Mouse (Mus musculus): ENCODE measurements at regions not wholly inside any gene's neighbourhood (a gene's known extent, or its start where the extent isn't known, plus 50 kb on each side); places are given as distances from the start of the nearest gene placed in this dataset.

DNA sequence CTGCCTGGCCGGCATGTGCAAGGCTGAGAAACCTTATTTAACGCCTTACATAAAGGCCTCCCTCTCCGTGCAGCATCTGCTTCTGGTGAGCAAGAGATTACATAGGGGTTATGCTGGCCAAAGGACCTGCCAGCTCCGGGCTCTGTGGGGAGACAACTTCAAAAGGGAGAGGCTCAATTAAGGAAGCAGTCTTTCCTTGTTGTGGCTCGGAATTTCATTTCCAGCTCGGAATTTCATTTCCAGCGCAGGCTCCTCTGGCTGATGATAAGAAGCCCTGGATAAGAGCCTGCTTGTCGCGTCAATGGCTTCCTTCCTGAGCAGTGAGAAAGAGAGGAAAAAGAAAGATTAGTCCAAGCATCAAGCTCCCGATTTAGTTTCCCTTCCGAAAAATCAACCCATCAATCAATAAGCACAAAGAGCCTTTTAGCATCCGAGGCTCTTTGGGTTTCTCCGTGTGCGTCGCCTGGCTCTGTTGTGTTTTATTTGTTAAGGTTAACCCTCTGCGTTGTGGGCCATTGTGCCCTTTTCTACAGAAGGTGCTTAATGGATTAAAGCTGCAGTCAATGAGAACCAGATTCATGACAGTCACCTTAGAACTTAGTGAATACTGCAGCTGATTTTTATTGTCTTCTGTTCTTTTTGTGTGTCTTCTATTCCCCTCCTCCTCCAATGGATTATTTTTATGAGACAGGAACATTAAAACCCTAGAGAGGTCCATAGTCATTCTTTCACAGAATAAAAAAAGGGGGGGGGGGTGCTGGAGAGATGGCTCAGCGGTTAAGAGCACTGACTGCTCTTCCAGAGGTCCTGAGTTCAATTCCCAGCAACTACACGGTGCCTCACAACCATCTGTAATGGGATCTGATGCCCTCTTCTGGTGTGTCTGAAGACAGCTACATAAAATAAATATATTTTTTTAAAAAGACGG is 218.3 kb downstream of the Myo1b start:
- DNase-seq, result no peak

DNA sequence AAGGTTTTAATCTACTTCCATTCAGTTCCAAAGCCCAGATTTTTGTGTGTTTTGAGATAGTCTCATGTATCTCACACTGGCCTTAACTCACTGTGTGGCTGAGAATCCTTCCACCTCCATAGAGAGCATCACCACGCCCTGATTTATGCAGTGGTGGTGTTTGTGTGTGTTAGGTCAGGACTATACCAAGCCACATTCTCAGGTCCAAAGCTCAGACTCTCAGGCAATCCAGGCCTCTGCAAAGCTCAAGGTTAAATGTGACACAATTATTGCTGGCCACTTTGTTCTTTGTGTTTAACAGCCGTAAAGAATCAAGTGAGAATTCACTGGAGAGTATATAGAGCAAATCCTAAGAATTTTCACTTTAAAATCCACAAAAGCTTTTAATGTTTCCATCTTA is 218.2 kb upstream of the Nabp1 start:
- no peak for DNase-seq

DNA sequence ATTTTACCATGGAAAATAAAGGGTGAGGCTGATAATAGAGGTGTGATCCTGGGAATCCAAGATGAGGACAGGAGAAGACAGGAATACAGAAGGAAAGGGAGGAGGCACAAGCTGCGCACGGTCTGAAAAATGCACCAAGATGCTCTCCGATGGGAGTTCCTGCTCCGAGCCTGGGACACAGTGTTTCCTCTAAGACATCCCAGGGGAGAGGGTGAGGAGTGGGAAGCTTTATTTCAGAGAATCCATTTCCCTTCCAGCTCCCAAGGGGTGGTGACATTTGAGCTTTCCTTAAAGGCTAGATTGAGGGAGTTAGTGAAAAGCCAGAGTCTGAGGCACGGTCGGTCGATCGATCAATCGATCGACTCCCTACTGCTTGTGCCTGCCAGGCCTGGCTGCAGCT is 212.7 kb upstream of the Nabp1 start:
- DNase-seq, result no peak

DNA sequence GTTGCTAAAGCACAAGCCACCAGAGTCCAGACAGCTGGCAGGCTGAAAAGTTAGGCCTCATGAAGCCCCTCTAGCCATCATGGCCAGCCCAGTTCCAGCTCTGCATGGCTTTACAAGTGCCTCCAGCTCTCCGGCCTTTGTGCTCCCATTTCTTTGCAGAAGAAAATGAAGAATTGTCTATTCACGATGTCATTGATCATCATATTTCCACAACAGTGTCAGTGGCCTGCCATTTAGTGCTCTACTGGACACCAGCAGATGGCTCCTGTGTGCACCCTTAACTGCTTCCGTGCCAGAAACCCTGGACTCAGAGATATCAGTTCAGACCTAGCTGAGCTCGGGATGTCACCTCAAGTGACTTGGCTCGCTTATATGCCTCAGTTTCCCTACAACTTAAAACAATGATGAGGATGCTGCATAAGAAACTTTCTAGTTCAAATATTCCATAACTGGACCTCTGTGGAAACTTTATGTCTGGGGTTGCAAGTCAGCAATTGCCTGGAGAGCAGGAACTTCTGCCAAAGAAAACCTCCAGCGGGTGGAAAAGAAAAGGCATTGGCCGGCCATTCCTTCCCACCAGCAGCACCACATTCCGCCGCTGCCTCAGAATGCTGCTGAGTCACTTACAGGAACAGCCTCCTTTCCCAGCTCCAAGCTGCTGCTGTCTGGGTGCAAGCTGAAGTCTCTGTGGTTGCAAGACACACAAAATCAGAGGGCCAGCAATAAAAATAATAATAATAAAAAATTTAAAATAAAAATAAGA is 211.4 kb upstream of the Nabp1 start:
- DNase-seq, result no peak

DNA sequence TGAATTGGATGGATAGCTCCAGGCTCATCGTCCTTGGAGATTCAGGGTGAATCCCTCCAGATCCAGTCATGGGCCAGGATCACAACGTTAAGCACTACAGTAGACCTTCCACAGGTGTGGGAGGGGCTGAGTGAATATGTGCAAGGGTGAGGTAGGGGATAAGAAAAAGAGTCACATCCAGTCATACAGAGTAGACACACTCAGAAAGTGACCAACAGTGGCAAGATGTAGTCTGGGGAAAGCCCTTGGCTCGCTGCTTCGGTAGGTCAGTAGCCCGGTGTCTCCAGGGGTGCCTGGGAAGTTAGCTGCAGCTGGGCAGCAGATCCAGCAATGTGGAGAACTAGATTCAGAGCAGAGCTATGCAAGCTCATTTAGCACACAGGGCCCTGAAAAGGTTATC is 210.7 kb upstream of the Nabp1 start:
- no peak for DNase-seq

DNA sequence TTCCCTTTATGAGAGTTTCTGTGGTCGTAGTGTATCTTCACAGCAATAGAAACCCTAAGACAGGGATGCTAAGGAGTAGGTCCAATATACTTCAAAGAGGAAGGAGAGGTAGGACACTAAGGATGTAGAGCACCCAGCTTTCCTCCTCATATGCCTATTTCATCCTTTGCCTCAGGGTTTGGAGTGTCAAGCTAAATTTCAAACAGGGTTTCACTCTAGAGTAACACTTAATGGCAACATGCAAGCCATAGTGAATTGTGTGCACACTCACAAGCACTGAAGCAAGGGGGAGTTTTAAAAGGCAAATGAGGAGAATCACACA is 210.0 kb upstream of the Nabp1 start:
- DNase-seq, result no peak

DNA sequence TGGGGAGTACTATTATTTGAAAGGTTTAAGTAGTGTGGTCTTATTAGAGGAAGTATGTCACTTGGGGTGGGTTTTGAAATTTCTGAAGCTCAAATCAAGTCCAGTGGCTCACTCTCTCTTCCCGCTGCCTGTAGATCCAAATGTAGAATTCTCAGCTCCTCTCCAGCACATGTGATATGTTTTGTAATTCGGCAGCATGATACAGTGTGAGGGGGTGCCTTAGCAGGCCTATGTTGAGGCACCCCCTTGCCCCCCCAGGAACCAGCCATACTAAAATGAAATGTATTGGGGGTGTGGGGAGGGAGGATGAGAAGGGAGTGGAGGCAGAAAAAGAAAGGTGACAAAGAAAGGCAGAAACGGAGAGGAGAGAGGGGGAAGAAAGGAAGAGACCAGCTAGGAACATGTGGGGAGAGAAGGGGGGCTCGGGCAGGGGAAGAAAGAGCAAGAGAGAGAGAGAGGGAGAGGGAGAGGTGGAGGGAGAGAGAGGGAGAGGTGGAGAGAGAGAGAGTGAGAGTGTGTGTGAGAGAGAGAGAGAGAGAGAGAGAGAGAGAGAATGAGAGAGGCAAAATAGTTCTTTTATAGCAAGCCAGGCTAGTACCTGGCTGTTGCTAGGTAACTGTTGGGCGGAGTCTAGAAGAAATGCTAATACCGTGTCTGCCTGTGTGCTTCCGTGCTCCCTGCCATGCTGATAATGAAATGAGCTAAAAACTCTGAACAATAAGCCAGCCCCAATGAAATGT is 209.4 kb upstream of the Nabp1 start:
- DNase-seq, result no peak

DNA sequence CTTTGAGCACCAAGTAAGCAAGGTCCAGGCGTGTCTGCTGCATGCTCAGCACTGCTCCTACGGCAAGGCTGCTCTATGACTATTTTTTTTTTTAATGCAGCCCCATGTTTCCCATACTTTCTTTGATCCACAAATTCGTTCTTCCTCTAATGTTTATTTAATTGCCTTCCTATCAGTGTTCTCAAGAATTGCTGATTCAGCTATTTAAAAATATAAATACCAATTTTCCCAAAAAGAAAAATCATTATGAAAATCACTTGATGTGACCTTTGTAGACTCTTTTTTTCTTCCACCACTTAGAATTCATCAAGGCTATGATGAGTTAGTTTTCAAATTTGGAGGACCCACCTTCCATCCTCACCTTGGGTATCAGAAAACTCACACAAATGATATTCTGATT is 208.5 kb upstream of the Nabp1 start:
- DNase-seq, result no peak

DNA sequence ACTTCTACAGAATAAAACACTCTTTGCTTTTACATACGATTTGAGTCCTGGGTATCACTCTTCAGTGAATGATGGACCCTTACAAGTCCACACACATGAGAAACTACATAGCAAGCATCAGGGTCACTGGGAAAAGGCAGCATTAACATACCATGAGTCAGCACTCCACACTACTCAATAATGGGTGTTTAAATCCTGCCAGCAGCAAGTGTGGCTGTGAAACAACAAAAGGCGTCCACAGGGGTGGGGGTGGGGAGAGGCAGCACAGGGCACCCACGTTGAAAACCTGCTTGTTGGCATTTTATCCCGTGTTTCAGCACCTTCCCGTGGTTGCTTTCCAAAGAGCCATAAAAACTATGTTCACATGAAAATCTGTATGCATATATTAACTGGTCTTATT is 204.0 kb upstream of the Nabp1 start:
- no peak for DNase-seq

DNA sequence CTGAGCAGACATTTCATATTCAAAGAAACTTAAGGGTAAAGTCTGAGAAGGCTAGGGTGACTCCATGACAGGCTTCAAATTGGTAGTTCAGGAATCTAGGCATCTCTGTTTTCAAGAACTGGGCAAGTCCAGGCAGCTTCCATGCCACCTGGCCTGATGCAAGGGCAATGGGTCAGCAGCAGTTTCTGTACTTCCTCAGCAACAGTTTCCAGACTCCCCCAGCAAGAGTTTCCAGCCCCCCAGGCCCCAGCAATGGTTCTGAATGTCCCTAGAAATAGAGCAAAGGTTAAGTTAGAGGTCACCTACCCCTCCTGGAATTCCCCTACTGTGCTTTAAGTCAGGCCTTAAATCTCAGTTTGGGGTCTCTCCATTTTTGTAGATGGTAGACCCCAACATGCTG is 203.6 kb upstream of the Nabp1 start:
- DNase-seq, result no peak

DNA sequence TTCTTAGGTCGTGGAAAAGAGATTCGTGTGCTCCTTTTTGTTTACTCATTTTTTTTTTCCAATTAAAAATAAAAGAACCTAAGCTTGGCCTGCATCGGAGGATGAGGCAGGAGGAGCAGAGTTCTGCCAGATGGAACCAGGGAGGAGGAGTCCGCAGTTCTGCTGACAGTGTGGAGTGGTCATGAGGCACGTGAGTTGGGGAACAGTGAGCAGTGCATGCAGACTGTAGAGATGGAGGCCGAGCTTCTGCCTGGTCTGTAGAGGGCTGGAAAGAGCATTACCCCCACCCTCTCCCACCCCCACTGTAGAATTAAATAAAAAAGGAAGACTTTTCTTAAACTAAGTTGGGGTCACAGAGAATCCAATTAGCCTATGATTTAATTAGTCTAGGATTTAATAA is 202.5 kb upstream of the Nabp1 start:
- DNase-seq, result no peak

DNA sequence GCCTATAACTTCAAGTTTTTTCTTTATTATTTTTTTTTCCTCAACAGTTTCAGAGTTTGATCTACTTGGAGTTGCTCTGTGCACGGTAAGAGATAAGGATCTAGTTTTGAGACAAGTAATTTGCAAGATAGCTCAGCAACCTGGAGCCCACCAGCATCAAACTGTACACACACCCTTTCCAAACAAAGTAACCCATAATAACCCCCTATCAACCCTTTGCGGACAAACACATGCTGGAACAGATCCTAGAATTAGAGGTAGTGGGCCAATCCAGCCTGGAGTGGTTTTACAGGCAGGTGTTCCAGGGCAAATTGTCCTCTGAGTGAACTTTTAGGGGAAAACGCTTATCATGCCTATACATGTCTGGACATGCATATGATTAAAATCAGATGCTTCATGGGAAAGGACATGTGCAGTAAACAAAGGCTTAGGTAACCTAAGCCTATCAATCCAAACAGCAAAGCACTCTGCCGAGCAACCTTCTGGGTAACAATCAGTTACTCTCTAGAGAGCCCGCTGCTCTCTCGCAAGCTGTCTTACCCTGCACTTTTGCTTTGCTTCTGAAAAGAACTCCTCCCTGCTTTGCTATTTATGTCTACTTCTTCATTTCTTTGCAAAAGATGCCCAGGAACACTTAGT is 200.2 kb upstream of the Nabp1 start:
- no peak for DNase-seq

DNA sequence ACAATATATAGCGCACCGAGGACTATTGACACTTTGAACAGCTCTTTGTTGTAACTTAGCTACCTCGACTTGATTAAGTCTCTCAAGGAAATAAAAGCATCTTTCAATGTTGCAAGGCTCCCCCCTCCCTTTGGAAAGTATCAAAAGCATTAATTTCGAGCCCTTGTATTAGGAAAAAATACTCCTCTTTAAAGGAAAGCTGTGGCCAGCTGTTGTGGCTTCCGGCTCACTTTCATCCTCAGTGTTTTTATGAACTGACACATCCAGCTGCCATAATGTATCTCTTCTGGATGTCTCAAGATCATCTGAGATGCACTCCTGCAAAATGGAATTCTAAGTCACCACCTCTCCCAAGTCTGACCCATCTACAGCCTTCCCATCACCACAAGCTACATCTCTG is 199.6 kb upstream of the Nabp1 start:
- DNase-seq, result no peak

DNA sequence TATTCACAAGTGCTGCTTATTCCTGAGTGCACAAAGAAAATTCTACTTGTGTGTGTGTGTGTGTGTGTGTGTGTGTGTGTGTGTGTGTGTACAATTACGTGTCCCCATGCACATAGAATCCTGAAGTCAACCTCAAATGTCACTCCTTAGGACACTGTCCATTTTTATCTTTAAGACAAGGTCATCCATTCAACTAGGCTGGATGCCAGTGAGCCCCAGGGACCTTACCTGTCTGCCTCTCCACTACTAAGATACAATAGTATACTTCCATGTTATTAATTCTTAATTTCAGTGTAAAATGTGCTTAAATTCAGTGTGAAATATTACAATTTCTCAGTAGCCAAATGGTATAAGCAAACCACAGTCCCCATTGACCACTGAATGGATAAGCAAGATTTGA is 193.5 kb upstream of the Nabp1 start:
- no peak for DNase-seq

DNA sequence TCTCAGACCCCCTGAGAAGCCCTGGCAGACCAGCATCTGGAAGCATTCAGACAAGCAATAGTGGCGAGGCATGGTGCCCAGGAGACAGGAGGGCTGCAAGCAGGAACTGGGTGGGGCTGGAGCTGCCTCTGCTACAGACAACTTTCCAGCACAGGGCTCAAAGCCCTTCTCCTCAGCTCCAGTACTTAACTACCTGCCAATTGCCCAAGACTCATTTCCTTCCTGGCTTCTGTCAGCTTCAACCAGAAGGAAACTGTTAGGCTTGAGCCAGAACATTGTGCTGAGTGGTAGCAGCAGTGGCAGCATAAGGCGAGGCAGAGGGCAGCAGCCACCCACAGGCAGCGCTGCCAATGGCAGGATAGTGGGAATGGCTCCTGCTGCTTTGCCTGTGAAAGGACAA is 193.1 kb upstream of the Nabp1 start:
- DNase-seq, result no peak

DNA sequence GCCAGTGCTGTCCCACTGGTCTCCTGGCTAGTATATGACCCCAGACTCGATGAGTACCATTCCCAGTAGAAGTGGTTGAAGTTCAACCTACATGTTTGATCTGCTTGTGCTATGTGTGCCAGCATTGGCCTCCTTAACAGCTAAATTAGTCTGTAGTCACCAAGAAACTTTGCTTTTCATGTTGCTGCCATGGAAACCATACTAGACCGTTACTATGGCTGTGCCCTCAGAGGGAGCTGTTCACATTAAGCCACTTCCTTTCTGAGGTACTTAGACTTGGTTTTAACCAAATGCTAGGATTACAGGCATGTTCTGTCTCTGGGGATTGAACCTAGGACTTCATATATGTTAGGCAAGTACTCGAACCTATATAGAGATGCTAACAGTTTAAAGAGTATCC is 191.8 kb upstream of the Nabp1 start:
- DNase-seq, result peak; percentile 10

DNA sequence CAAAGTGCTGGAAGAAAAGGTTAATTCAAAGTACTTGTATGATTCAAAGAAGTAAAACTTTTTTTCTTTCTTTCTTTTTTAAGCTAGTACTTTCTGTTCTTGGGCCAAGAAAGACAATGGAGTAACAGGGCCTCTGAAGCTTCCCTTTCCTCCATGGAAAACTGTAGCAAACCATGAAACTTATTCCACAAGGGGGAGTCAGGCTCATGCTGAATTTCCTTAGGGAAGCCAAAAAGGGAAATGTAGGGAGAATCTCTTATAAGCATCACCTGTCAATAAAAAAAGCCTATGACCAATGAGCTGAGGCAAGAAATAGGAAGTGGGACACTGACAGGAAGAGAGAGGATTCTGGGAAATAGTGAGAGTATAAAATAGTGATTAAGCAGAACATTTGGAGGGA is 190.7 kb upstream of the Nabp1 start:
- DNase-seq, result no peak

DNA sequence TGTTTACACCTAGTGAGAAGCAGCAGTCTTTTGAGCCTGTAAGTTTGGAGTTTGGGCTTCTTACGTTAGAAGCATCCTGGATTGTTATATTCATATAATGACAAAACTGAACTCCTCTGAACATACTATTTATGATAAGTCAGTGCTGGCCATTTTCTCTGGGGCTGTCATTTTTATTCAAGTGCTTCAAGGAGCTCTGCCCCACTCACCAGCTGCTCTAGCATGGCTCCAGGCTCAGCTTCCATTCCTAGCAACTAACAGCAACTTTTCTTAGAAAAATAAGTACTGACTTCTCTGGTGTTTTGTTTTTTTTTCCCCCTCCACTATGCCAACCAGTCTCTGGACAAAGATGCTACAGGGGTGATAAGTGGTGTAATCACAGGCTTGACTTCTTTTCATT is 182.3 kb upstream of the Nabp1 start:
- DNase-seq, result no peak

DNA sequence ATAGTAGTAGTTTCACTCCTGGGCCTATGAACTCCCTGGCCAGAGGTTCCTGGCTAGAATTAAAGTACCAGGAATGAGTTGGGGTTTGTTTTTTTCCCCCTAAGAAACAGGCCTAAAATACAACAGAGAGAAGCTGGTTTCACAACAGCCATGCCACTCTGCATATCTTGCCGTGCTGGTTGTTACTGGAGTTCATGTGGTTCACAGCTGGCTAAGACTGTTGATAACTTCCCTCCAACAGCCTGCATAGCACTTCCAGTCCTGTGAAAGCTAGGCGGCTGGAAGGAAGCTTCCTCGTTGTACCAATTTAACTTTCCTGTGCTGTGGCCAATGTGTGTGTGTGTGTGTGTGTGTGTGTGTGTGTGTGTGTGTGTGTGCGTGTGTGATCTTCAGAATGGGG is 179.0 kb upstream of the Nabp1 start:
- no peak for DNase-seq

DNA sequence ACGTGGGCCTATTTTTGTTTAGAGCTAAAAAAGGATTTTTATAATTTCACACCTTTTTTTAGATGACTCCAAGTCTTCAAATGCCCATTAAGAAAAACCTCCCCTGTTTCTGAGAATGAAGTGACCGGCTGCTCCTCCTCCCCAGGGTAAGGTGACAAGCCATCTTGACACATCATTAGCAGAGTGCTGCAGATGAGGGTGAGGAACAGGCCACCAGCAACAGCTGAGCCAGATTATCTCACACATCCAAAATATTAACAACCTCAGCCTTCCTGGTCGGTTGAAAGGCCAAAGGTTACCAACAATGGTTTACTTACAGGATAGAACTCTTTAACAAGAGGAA is 172.4 kb upstream of the Nabp1 start:
- DNase-seq, result no peak

DNA sequence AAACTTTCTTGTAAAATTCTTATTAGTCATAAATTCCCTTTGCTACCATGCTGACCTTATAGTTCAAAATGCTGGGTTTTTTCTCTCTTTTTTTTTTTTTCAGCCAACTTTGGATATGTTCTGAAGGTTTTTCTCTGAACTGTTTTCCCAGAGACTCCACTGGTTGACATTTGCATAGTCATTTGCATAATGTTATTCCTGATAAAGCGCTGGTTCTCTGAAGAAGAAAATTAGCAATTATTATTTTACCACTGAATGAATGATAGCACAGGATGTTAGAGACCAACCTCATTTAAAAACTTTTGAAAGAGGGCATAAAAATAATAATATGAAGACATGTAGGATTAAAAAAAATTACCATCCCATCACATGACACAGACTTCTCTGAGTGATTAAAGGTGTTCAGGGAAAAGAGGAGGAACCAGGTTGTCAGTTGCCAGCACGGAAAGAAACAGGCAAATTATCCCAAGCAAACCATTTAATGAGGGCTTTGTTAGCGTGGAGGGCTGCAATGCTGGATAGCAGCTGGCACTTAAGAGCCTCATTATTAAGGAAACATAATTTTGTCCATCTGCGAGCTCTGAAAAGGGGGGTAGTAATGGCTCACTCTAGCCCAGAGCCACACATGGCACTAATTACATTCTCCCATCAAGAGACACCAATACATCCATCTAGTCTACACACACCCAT is 171.9 kb upstream of the Nabp1 start:
- no peak for DNase-seq

DNA sequence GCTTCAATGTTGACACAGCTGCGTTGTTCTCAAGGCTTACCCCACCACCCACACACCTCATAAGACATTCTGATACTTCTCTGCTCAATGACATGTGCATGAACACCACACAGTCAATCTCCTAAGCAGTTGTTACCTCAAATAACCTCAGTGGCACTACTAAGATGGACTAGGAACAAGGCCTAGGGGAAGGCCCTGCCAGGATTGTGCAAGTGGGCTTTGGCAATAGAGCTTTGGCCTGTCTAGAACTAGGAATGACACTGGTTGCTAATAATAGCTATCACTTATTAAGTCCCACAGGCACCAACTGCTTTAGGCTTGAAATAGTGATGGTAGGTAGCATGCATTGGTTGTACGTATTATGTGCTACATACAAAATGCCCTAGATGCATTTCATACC is 169.7 kb upstream of the Nabp1 start:
- no peak for DNase-seq

DNA sequence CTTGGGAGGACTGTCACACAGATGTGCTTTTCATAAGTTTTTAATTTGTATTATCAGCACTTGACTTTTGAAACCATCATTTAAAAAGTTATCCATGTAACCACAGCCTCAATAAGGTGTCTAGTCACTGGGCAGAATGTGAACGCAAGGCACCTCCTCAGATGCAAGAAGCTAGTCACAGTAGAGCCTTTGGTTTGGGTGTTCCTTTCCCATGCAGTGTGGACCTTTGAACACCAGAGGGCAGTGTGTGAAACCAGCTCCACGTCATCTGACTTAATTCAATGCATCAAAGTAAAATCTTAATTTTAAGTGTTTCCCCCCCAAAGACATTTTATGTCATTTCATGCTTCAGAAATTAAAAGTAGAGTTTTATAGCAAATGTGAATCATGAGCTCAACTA is 166.2 kb upstream of the Nabp1 start:
- peak; percentile 77 for DNase-seq

Data from thymus, postnatal 14 days (tissue).